Mouse (Mus musculus) midbrain, embryonic 16.5 days (tissue): Measurements from ENCODE around the gene Dock1. TPM values are rescaled to one million over a fixed set of nuclear protein-coding genes. Genes with fewer than 3 reads are reported as not detected.

Source experiments
- ATAC-seq: fragments of 200-750 bp; cut with Nextera tagmentation; 2 replicates; pipeline ENCODE4 v1.8.0; 2017; ENCODE audit warnings: moderate TSS enrichment
- H3K27ac ChIP-seq: fragments of 300-500 bp; sonication (generic); 2 replicates; pipeline ENCODE4 v1.5.1; 2014; ENCODE audit warnings: mild to moderate bottlenecking, low read length, mixed read lengths
- H3K27me3 ChIP-seq: fragments of 300-500 bp; sonication (generic); 2 replicates; pipeline ENCODE4 v1.6.1; 2014; ENCODE audit warnings: low read depth, low read length, mixed read lengths; ENCODE audit not compliant: control insufficient read depth, insufficient read depth
- H3K36me3 ChIP-seq: fragments of 300-500 bp; sonication (generic); 2 replicates; pipeline ENCODE4 v1.6.1; 2014; ENCODE audit warnings: mild to moderate bottlenecking, low read length, moderate library complexity, mixed read lengths; ENCODE audit not compliant: control insufficient read depth, insufficient read depth
- H3K4me1 ChIP-seq: fragments of 300-500 bp; sonication (generic); 2 replicates; pipeline ENCODE4 v1.6.1; 2014; ENCODE audit warnings: mild to moderate bottlenecking, low read length, mixed read lengths; ENCODE audit not compliant: control insufficient read depth, insufficient read depth
- H3K4me2 ChIP-seq: fragments of 300-500 bp; sonication (generic); 2 replicates; pipeline ENCODE4 v1.6.1; 2014; ENCODE audit warnings: mild to moderate bottlenecking, low read length, mixed read lengths
- H3K4me3 ChIP-seq: fragments of 300-500 bp; sonication (generic); 2 replicates; pipeline ENCODE4 v1.5.1; 2014; ENCODE audit warnings: low read depth, mild to moderate bottlenecking, low read length, moderate library complexity, mixed read lengths
- H3K9ac ChIP-seq: fragments of 300-500 bp; sonication (generic); 2 replicates; pipeline ENCODE4 v1.6.1; 2014; ENCODE audit warnings: low read depth, low read length, mixed read lengths
- H3K9me3 ChIP-seq: fragments of 300-500 bp; sonication (generic); replicated peaks from 2 replicates; pipeline ENCODE4 v1.6.1; 2014; ENCODE audit warnings: mild to moderate bottlenecking, low read length, mixed read lengths; ENCODE audit not compliant: control insufficient read depth, poor library complexity, severe bottlenecking
- WGBS: fragments of 180-500 bp; shearing (Covaris S2); extraction: QIAGEN DNeasy Blood & Tissue Kit; methylation state at CpG from one replicate; pipeline ENCODE4 v1.1.7; 2014; 5-methylcytosine and 5-hydroxymethylcytosine counted together
- polyA plus RNA-seq: library from polyadenylated mRNA; unstranded; fragments of >200 nt; fragmentation: Nextera tagmentation; extraction: Ambion mirVana; gene quantifications from 2 replicates; pipeline ENCODE4 v1.2.1, GENCODE M21; 2015

The Dock1 gene
- polyA plus RNA-seq, 1 experiment from 2014 or later = 5.5 TPM

GRCm38 (mm10) chr7:134671003-134671461, 578 bp downstream of the Dock1 start:
- Histone ChIP-seq H3K4me3 (peak overlapping the region; percentile 65), H3K36me3 (no peaks in the 10 kb centered on the region), H3K9me3 (no peaks in the 10 kb centered on the region), H3K27me3 (peaks cover 16% of the 10 kb centered on the region), H3K4me1 (peaks cover 7% of the 10 kb centered on the region), H3K9ac (peak overlapping the region; percentile 69), H3K4me2 (peak overlapping the region; percentile 100), H3K27ac (0 out of 2 replicates have a peak overlapping the region, but pooled peaks have one; percentile 18)
- WGBS = 2% methylated on average over 28 of the region's 28 CpGs
- peak; percentile 48 for ATAC-seq

- H3K27ac ChIP-seq = no peak overlapping the region
- no peaks in the 10 kb centered on the region for H3K9me3 ChIP-seq
- peak overlapping the region; percentile 65 for H3K4me3 ChIP-seq
- ATAC-seq = no peak
- peak overlapping the region; percentile 100 for H3K4me2 ChIP-seq
- peak overlapping the region; percentile 69; the same call in 1 of the 2 replicates for H3K9ac ChIP-seq
- H3K4me1 ChIP-seq = peaks cover 7% of the 10 kb centered on the region
- WGBS = 33% methylated on average over 7 of the region's 7 CpGs
- no peaks in the 10 kb centered on the region for H3K36me3 ChIP-seq
- peaks cover 16% of the 10 kb centered on the region for H3K27me3 ChIP-seq
Measured at GRCm38 (mm10) chr7:134671467-134671901, 1.0 kb downstream of the Dock1 start.

GRCm38 (mm10) chr7:134673135-134673534, 2.7 kb downstream of the Dock1 start:
- WGBS = 88% methylated on average over 5 of the region's 5 CpGs
- Histone ChIP-seq H3K9me3 (no peaks in the 10 kb centered on the region), H3K27ac (no peak overlapping the region), H3K9ac (no peak overlapping the region), H3K4me1 (peaks cover 7% of the 10 kb centered on the region), H3K36me3 (no peaks in the 10 kb centered on the region), H3K27me3 (peaks cover 16% of the 10 kb centered on the region), H3K4me2 (no peak overlapping the region), H3K4me3 (no peak overlapping the region)
- no peak for ATAC-seq

GRCm38 (mm10) chr7:134673952-134674351, 3.5 kb downstream of the Dock1 start:
- H3K4me1 ChIP-seq = peaks cover 7% of the 10 kb centered on the region
- 73% methylated on average over 9 of the region's 9 CpGs for WGBS

GRCm38 (mm10) chr7:134677852-134678251, 7.4 kb downstream of the Dock1 start:
- Histone ChIP-seq H3K9me3 (no peaks in the 10 kb centered on the region), H3K9ac (no peak overlapping the region), H3K4me3 (no peak overlapping the region), H3K27me3 (no peaks in the 10 kb centered on the region), H3K27ac (no peak overlapping the region), H3K36me3 (no peaks in the 10 kb centered on the region), H3K4me1 (peaks cover 3% of the 10 kb centered on the region; the same call in 1 of the 2 replicates), H3K4me2 (no peak overlapping the region)
- 29% methylated on average over 4 of the region's 4 CpGs for WGBS
- ATAC-seq = no peak

More at GRCm38 (mm10) chr7:134673952-134674351, 3.5 kb downstream of the Dock1 start:
- Histone ChIP-seq H3K4me3 (no peak overlapping the region), H3K27me3 (peaks cover 14% of the 10 kb centered on the region), H3K4me2 (no peak overlapping the region), H3K9ac (no peak overlapping the region), H3K9me3 (no peaks in the 10 kb centered on the region), H3K36me3 (no peaks in the 10 kb centered on the region), H3K27ac (no peak overlapping the region)
- no peak for ATAC-seq

- H3K36me3 ChIP-seq = no peaks in the 10 kb centered on the region
- no peak overlapping the region for H3K4me2 ChIP-seq
- no peak overlapping the region for H3K27ac ChIP-seq
- H3K9me3 ChIP-seq = no peaks in the 10 kb centered on the region
- ATAC-seq = no peak
- H3K9ac ChIP-seq = 0 out of 2 replicates have a peak overlapping the region, but pooled peaks have one; percentile 23
- no peaks in the 10 kb centered on the region for H3K27me3 ChIP-seq
- H3K4me1 ChIP-seq = peaks cover 3% of the 10 kb centered on the region; the same call in 1 of the 2 replicates
- no peak overlapping the region for H3K4me3 ChIP-seq
- 42% methylated on average over 13 of the region's 13 CpGs for WGBS
Measured at GRCm38 (mm10) chr7:134679314-134680158, 9.1 kb downstream of the Dock1 start.

- Histone ChIP-seq H3K27me3 (no peaks in the 10 kb centered on the region), H3K9me3 (no peaks in the 10 kb centered on the region), H3K9ac (no peak overlapping the region), H3K4me2 (no peak overlapping the region), H3K27ac (no peak overlapping the region), H3K4me1 (peaks cover 3% of the 10 kb centered on the region; the same call in 1 of the 2 replicates), H3K36me3 (no peaks in the 10 kb centered on the region), H3K4me3 (no peak overlapping the region)
- 68% methylated on average over 2 of the region's 2 CpGs for WGBS
- ATAC-seq = no peak
Measured at GRCm38 (mm10) chr7:134680161-134680560, 9.7 kb downstream of the Dock1 start.

- Histone ChIP-seq H3K27ac (no peak overlapping the region), H3K9me3 (no peaks in the 10 kb centered on the region), H3K4me1 (peaks cover 3% of the 10 kb centered on the region; the same call in 1 of the 2 replicates), H3K36me3 (no peaks in the 10 kb centered on the region), H3K27me3 (no peaks in the 10 kb centered on the region), H3K9ac (no peak overlapping the region), H3K4me2 (no peak overlapping the region), H3K4me3 (no peak overlapping the region)
- 87% methylated on average over 12 of the region's 12 CpGs for WGBS
- ATAC-seq = no peak
Measured at GRCm38 (mm10) chr7:134681729-134682527, 11.5 kb downstream of the Dock1 start.
